Mouse (Mus musculus) MEL (cell line): Measurements from ENCODE around the gene Ccdc171. TPM values are rescaled to one million over a fixed set of nuclear protein-coding genes. Genes with fewer than 3 reads are reported as not detected.
"Not testable (repeated sequence)": the region's sequence is repeated elsewhere in the genome, so short reads cannot be mapped to it uniquely, and the experiment has no call there.

Experiments
- DNase-seq: peaks from one replicate; pipeline ENCODE4 v3.0.0; 2011; ENCODE audit warnings: low read depth, low spot score
- H3K27ac ChIP-seq: 2 replicates; pipeline ENCODE4 v1.5.1; 2012; ENCODE audit warnings: low read depth, mild to moderate bottlenecking, control low read depth, low read length, moderate library complexity; ENCODE audit not compliant: control insufficient read depth
- H3K27me3 ChIP-seq, 2 experiments: fragments of 150-350 bp in 1 of 2; sonication (generic) in 1 of 2; 2 replicates each; pipeline ENCODE4 v1.6.1; 2012; ENCODE audit warnings: low read length in 2 of 2, mild to moderate bottlenecking in 2 of 2, improper control_type of control experiment in 1 of 2, moderate library complexity in 1 of 2; ENCODE audit not compliant: insufficient read depth in 2 of 2, control insufficient read depth in 1 of 2
- H3K36me3 ChIP-seq, 2 experiments: 2 replicates each; pipeline ENCODE4 v1.6.1; 2012 to 2014; ENCODE audit warnings: low read length in 2 of 2, improper control_type of control experiment in 1 of 2, inconsistent platforms in 1 of 2, mild to moderate bottlenecking in 1 of 2; ENCODE audit not compliant: insufficient read depth in 2 of 2, control insufficient read depth in 1 of 2
- H3K4me1 ChIP-seq, 2 experiments: fragments of 150-350 bp in 1 of 2; sonication (generic) in 1 of 2; 2 replicates each; pipeline ENCODE4 v1.6.1; 2012; ENCODE audit warnings: low read length in 2 of 2, improper control_type of control experiment in 1 of 2, mild to moderate bottlenecking in 1 of 2; ENCODE audit not compliant: insufficient read depth in 2 of 2, control insufficient read depth in 1 of 2
- H3K4me3 ChIP-seq, 2 experiments: fragments of 150-350 bp in 1 of 2; sonication (generic) in 1 of 2; 2 replicates each; pipeline ENCODE4 v1.5.1; 2012; ENCODE audit warnings: low read depth in 2 of 2, low read length in 2 of 2, mild to moderate bottlenecking in 2 of 2, moderate library complexity in 2 of 2, control low read depth in 1 of 2, improper control_type of control experiment in 1 of 2; ENCODE audit not compliant: control insufficient read depth in 1 of 2, insufficient read depth in 1 of 2
- H3K79me2 ChIP-seq: 2 replicates; pipeline ENCODE4 v1.6.1; 2012; ENCODE audit warnings: mild to moderate bottlenecking, low read length, moderate library complexity; ENCODE audit not compliant: control insufficient read depth, poor library complexity, insufficient read depth
- H3K9ac ChIP-seq: 2 replicates; pipeline ENCODE4 v1.6.1; 2012; ENCODE audit warnings: low read depth, mild to moderate bottlenecking, control low read depth, low read length, moderate library complexity; ENCODE audit not compliant: control insufficient read depth, poor library complexity, severe bottlenecking
- H3K9me3 ChIP-seq: fragments of 150-350 bp; sonication (generic); replicated peaks from 2 replicates; pipeline ENCODE4 v1.6.1; 2012; ENCODE audit warnings: mild to moderate bottlenecking, low read length, improper control_type of control experiment, moderate library complexity; ENCODE audit not compliant: insufficient read depth
- BHLHE40 ChIP-seq: IDR thresholded peaks from 2 replicates; pipeline ENCODE4 v1.6.1; 2012; ENCODE audit warnings: low read depth, mild to moderate bottlenecking, inconsistent platforms, low read length, improper control_type of control experiment, borderline replicate concordance
- CHD2 ChIP-seq: IDR thresholded peaks from 2 replicates; pipeline ENCODE4 v1.6.1; 2011; ENCODE audit warnings: low read length, improper control_type of control experiment
- E2F4 ChIP-seq: IDR thresholded peaks from 2 replicates; pipeline ENCODE4 v1.6.1; 2011; ENCODE audit warnings: low read depth, low read length, improper control_type of control experiment, borderline replicate concordance
- ETS1 ChIP-seq: IDR thresholded peaks from 2 replicates; pipeline ENCODE4 v1.6.1; 2012; ENCODE audit warnings: low read depth, mild to moderate bottlenecking, inconsistent platforms, low read length, improper control_type of control experiment, moderate library complexity
- GATA1 ChIP-seq: IDR thresholded peaks from 2 replicates; pipeline ENCODE4 v1.6.1; 2011; ENCODE audit warnings: low read depth, low read length, improper control_type of control experiment
- MEF2A ChIP-seq: IDR thresholded peaks from 2 replicates; pipeline ENCODE4 v1.6.1; 2014; ENCODE audit warnings: low read depth, mild to moderate bottlenecking, inconsistent platforms, low read length, improper control_type of control experiment; ENCODE audit not compliant: poor library complexity, insufficient replicate concordance, severe bottlenecking; ENCODE audit errors: extremely low read depth
- MYB ChIP-seq: IDR thresholded peaks from 2 replicates; pipeline ENCODE4 v1.6.1; 2011; ENCODE audit warnings: mild to moderate bottlenecking, low read depth, low read length, improper control_type of control experiment
- MYC ChIP-seq: IDR thresholded peaks from 2 replicates; pipeline ENCODE4 v1.6.1; 2011; ENCODE audit warnings: low read depth, mild to moderate bottlenecking, low read length, improper control_type of control experiment, moderate library complexity
- NELFE ChIP-seq: IDR thresholded peaks from 2 replicates; pipeline ENCODE4 v1.6.1; 2011; ENCODE audit warnings: low read depth, low read length, improper control_type of control experiment
- POLR2AphosphoS5 ChIP-seq: IDR thresholded peaks from 2 replicates; pipeline ENCODE4 v1.6.1; 2012; ENCODE audit warnings: low read depth, borderline replicate concordance, mild to moderate bottlenecking, inconsistent platforms, low read length, moderate library complexity, mixed read lengths
- RAD21 ChIP-seq: IDR thresholded peaks from 2 replicates; pipeline ENCODE4 v1.6.1; 2011; ENCODE audit warnings: mild to moderate bottlenecking, low read depth, low read length, improper control_type of control experiment
- RCOR1 ChIP-seq: IDR thresholded peaks from 2 replicates; pipeline ENCODE4 v1.6.1; 2012; ENCODE audit warnings: low read depth, mild to moderate bottlenecking, inconsistent platforms, low read length, improper control_type of control experiment
- TBP ChIP-seq: IDR thresholded peaks from 2 replicates; pipeline ENCODE4 v1.8.0; 2011; ENCODE audit warnings: low read depth, low read length, improper control_type of control experiment
- TCF12 ChIP-seq: IDR thresholded peaks from 2 replicates; pipeline ENCODE4 v1.6.1; 2014; ENCODE audit warnings: low read depth, mild to moderate bottlenecking, inconsistent platforms, low read length, improper control_type of control experiment, moderate library complexity
- USF1 ChIP-seq: IDR thresholded peaks from 2 replicates; pipeline ENCODE4 v1.6.1; 2014; ENCODE audit warnings: low read depth, mild to moderate bottlenecking, inconsistent platforms, low read length, improper control_type of control experiment, moderate library complexity
- ZKSCAN1 ChIP-seq: IDR thresholded peaks from 2 replicates; pipeline ENCODE4 v1.6.1; 2012; ENCODE audit warnings: low read depth, mild to moderate bottlenecking, inconsistent platforms, low read length, improper control_type of control experiment, moderate library complexity
- ZNF384 ChIP-seq: IDR thresholded peaks from 2 replicates; pipeline ENCODE4 v1.6.1; 2012; ENCODE audit warnings: low read depth, mild to moderate bottlenecking, inconsistent platforms, low read length, improper control_type of control experiment
- polyA plus RNA-seq, 2 experiments: library from polyadenylated mRNA; stranded (reverse) in 1 of 2; unstranded in 1 of 2; fragments of >175 nt in 1 of 2; fragments of >200 nt in 1 of 2; gene quantifications; 2 replicates each; pipeline versions ENCODE4 v1.2.1 to v1.2.4; 2012; ENCODE audit warnings: low replicate concordance in 2 of 2, low read depth in 1 of 2; ENCODE audit not compliant: insufficient read length in 2 of 2, insufficient read depth in 1 of 2, missing spikeins in 1 of 2
- total RNA-seq: library from RNA; depleted of rRNA; stranded (reverse); fragments of 300-350 nt; gene quantifications from 2 replicates; pipeline ENCODE4 v1.2.3, GENCODE M21; 2012

Gene Ccdc171
- total and polyA plus RNA-seq, 3 experiments: 1.6 to 1.8 TPM; not detected in 1

GRCm38 (mm10) chr4:83623021-83623711, 97.8 kb downstream of the Ccdc171 start:
- not testable (repeated sequence) for H3K4me1 ChIP-seq, H3K9me3 ChIP-seq, H3K79me2 ChIP-seq, H3K27ac ChIP-seq, H3K36me3 ChIP-seq, H3K9ac ChIP-seq, H3K27me3 ChIP-seq
- H3K4me3 ChIP-seq: peak overlapping the region; percentile 35 to 51; a peak in 3 of 4 replicates
- DNase-seq: peak; percentile 48
- TF ChIP-seq TCF12: 0 out of 2 replicates have a peak, but pooled peaks have one; percentile 26
- TF ChIP-seq GATA1: peak; percentile 68
- TF ChIP-seq ETS1: peak; percentile 79
- peak; percentile 42; the same call in 1 of the 2 replicates for TF ChIP-seq USF1

DNA sequence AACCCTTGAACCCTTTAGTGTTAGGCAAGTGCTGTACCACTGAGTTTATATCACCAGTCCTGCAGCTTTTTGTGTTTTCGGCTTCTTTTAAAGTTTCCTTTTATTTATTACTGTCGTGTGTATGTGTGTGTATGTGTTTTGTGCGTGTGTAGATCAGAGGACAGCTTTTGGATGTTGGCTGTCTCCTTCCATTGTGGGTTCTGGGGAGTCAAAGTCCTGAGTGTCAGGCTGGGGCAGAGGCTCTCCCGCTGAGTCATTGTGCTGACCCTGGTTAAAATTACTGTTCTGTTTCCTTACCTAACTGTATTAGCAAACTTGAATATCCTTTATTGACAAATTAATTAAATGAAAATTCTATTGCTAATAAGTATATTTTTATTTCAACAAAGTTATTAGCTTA, 98.4 kb downstream of the Ccdc171 start:
- H3K4me3 ChIP-seq: peak overlapping the region; percentile 35 to 51; a peak in 3 of 4 replicates
- TF ChIP-seq CHD2: no peak
- TF ChIP-seq BHLHE40: no peak
- no peak for TF ChIP-seq TBP
- no peak for TF ChIP-seq POLR2AphosphoS5
- TF ChIP-seq MYB: no peak
- TF ChIP-seq RAD21: no peak
- TF ChIP-seq GATA1: no peak
- no peak for TF ChIP-seq USF1
- TF ChIP-seq MEF2A: no peak
- TF ChIP-seq ZKSCAN1: no peak
- H3K9ac ChIP-seq: no peak overlapping the region
- no peaks in the 10 kb centered on the region for H3K27me3 ChIP-seq
- no peak overlapping the region for H3K27ac ChIP-seq
- no peaks in the 10 kb centered on the region for H3K79me2 ChIP-seq
- H3K36me3 ChIP-seq: peaks cover 0 to 2% of the 10 kb centered on the region in 2 experiments; a peak in 2 of 4 replicates
- H3K9me3 ChIP-seq: no peaks in the 10 kb centered on the region
- peaks cover 2 to 5% of the 10 kb centered on the region in 2 experiments; a peak in 2 of 4 replicates for H3K4me1 ChIP-seq
- no peak for DNase-seq

- no peaks in the 10 kb centered on the region for H3K27me3 ChIP-seq
- no peaks in the 10 kb centered on the region for H3K79me2 ChIP-seq
- H3K27ac ChIP-seq: no peak overlapping the region
- no peak for TF ChIP-seq E2F4
- no peak for TF ChIP-seq CHD2
- no peak for TF ChIP-seq MYC
- no peak for TF ChIP-seq POLR2AphosphoS5
- no peak for TF ChIP-seq NELFE
- TF ChIP-seq RCOR1: no peak
- no peak for TF ChIP-seq ZNF384
- H3K9ac ChIP-seq: no peak overlapping the region
- no peaks in the 10 kb centered on the region for H3K4me1 ChIP-seq
- no peak for DNase-seq
- no peaks in the 10 kb centered on the region for H3K9me3 ChIP-seq
- H3K4me3 ChIP-seq: no peak overlapping the region
- no peaks in the 10 kb centered on the region for H3K36me3 ChIP-seq
Observed at GRCm38 (mm10) chr4:83651453-83651852, 126.1 kb downstream of the Ccdc171 start.
